Mouse (Mus musculus): ENCODE data around the gene Gna11. TPM values are rescaled to one million over a fixed set of nuclear protein-coding genes. Genes with fewer than 3 reads are reported as not detected.
A peak's percentile ranks its signal among the peaks of the same experiment; 100 is the strongest.

Gna11 gene
- polyA plus RNA-seq, 1 experiment from 2014 or later = 77.1 TPM

GRCm38 (mm10) chr10:81560719-81561459 lies 15.9 kb upstream of the Gna11 start:
- Histone ChIP-seq H3K27me3 (ENCODE audit: control insufficient read depth, insufficient read depth, low read length) (peaks cover 14% of the 10 kb centered on the region), H3K27ac (ENCODE audit: low read depth, low read length) (no peak overlapping the region), H3K9ac (ENCODE audit: low read length) (peak overlapping the region; percentile 96), H3K4me2 (ENCODE audit: low read depth, low read length, severe bottlenecking) (peak overlapping the region; percentile 90), H3K9me3 (ENCODE audit: control insufficient read depth, low read length) (no peaks in the 10 kb centered on the region), H3K36me3 (ENCODE audit: control insufficient read depth, insufficient read depth, low read length) (peaks cover 2% of the 10 kb centered on the region; the same call in 1 of the 2 replicates), H3K4me3 (ENCODE audit: low read depth, low read length) (peak overlapping the region; percentile 73), H3K4me1 (replicated peaks; ENCODE audit: control insufficient read depth, insufficient read depth, low read length) (peaks cover 23% of the 10 kb centered on the region)
- DNase-seq (ENCODE audit: low spot score) = no peak
- WGBS = 32% methylated on average over 16 of the region's 16 CpGs
- ATAC-seq (replicated peaks; ENCODE audit: low FRiP score) = no peak

GRCm38 (mm10) chr10:81559627-81560539 lies 14.9 kb upstream of the Gna11 start:
- H3K4me1 ChIP-seq (replicated peaks; ENCODE audit: control insufficient read depth, insufficient read depth, low read length) = peaks cover 22% of the 10 kb centered on the region
- peak overlapping the region; percentile 90 for H3K4me2 ChIP-seq (ENCODE audit: low read depth, low read length, severe bottlenecking)
- H3K9me3 ChIP-seq (ENCODE audit: control insufficient read depth, low read length) = no peaks in the 10 kb centered on the region
- peak overlapping the region; percentile 96 for H3K9ac ChIP-seq (ENCODE audit: low read length)
- H3K36me3 ChIP-seq (ENCODE audit: control insufficient read depth, insufficient read depth, low read length) = no peaks in the 10 kb centered on the region; the same call in 1 of the 2 replicates
- ATAC-seq (replicated peaks; ENCODE audit: low FRiP score) = peak; percentile 32
- 1% methylated on average over 28 of the region's 36 CpGs for WGBS
- H3K27me3 ChIP-seq (ENCODE audit: control insufficient read depth, insufficient read depth, low read length) = peaks cover 5% of the 10 kb centered on the region
- H3K27ac ChIP-seq (ENCODE audit: low read depth, low read length) = peak overlapping the region; percentile 80
- DNase-seq (ENCODE audit: low spot score) = peak; percentile 68
- H3K4me3 ChIP-seq (ENCODE audit: low read depth, low read length) = peak overlapping the region; percentile 73

GRCm38 (mm10) chr10:81559163-81559626 lies 14.2 kb upstream of the Gna11 start, which contains the start of gene Aes:
Gene Aes (plus strand): TSS chr10:81559488.
- Histone ChIP-seq H3K27me3 (ENCODE audit: control insufficient read depth, insufficient read depth, low read length) (0 out of 2 replicates have a peak, but pooled peaks cover 2% of the 10 kb centered on the region), H3K4me2 (ENCODE audit: low read depth, low read length, severe bottlenecking) (peak within 1 kb of the TSS; percentile 90), H3K9me3 (ENCODE audit: control insufficient read depth, low read length) (no peaks in the 10 kb centered on the region), H3K36me3 (ENCODE audit: control insufficient read depth, insufficient read depth, low read length) (no peaks in the 10 kb centered on the region), H3K4me3 (ENCODE audit: low read depth, low read length) (peak within 1 kb of the TSS; percentile 73), H3K27ac (ENCODE audit: low read depth, low read length) (peak within 1 kb of the TSS; percentile 80), H3K9ac (ENCODE audit: low read length) (peak within 1 kb of the TSS; percentile 96), H3K4me1 (replicated peaks; ENCODE audit: control insufficient read depth, insufficient read depth, low read length) (peaks cover 17% of the 10 kb centered on the region)
- WGBS = under 1% methylated on average over 22 of the region's 53 CpGs
- ATAC-seq (replicated peaks; ENCODE audit: low FRiP score) (peak; percentile 64), DNase-seq (ENCODE audit: low spot score) (peak; percentile 79)

- Histone ChIP-seq H3K36me3 (ENCODE audit: control insufficient read depth, insufficient read depth, low read length) (no peaks in the 10 kb centered on the region), H3K4me2 (ENCODE audit: low read depth, low read length, severe bottlenecking) (no peak overlapping the region), H3K9me3 (ENCODE audit: control insufficient read depth, low read length) (no peaks in the 10 kb centered on the region), H3K27me3 (ENCODE audit: control insufficient read depth, insufficient read depth, low read length) (no peaks in the 10 kb centered on the region), H3K9ac (ENCODE audit: low read length) (no peak overlapping the region), H3K4me3 (ENCODE audit: low read depth, low read length) (no peak overlapping the region), H3K27ac (ENCODE audit: low read depth, low read length) (no peak overlapping the region), H3K4me1 (replicated peaks; ENCODE audit: control insufficient read depth, insufficient read depth, low read length) (peaks cover 10% of the 10 kb centered on the region)
- DNase-seq (ENCODE audit: low spot score) = no peak
- 56% methylated on average over 1 of the region's 1 CpGs for WGBS
- ATAC-seq (replicated peaks; ENCODE audit: low FRiP score) = no peak
Measured at GRCm38 (mm10) chr10:81557491-81557890, 12.5 kb upstream of the Gna11 start.

GRCm38 (mm10) chr10:81556282-81556681 lies 11.3 kb upstream of the Gna11 start:
- H3K27me3 ChIP-seq (ENCODE audit: control insufficient read depth, insufficient read depth, low read length) = no peaks in the 10 kb centered on the region
- no peaks in the 10 kb centered on the region for H3K9me3 ChIP-seq (ENCODE audit: control insufficient read depth, low read length)
- H3K4me2 ChIP-seq (ENCODE audit: low read depth, low read length, severe bottlenecking) = no peak overlapping the region
- H3K9ac ChIP-seq (ENCODE audit: low read length) = no peak overlapping the region
- ATAC-seq (replicated peaks; ENCODE audit: low FRiP score) (no peak), DNase-seq (ENCODE audit: low spot score) (no peak)
- no peak overlapping the region for H3K27ac ChIP-seq (ENCODE audit: low read depth, low read length)
- peaks cover 6% of the 10 kb centered on the region for H3K4me1 ChIP-seq (replicated peaks; ENCODE audit: control insufficient read depth, insufficient read depth, low read length)
- no peaks in the 10 kb centered on the region for H3K36me3 ChIP-seq (ENCODE audit: control insufficient read depth, insufficient read depth, low read length)
- 78% methylated on average over 3 of the region's 3 CpGs for WGBS
- no peak overlapping the region for H3K4me3 ChIP-seq (ENCODE audit: low read depth, low read length)

- H3K4me2 ChIP-seq (ENCODE audit: low read depth, low read length, severe bottlenecking) = no peak overlapping the region
- H3K9ac ChIP-seq (ENCODE audit: low read length) = no peak overlapping the region
- no peak overlapping the region for H3K27ac ChIP-seq (ENCODE audit: low read depth, low read length)
- H3K4me3 ChIP-seq (ENCODE audit: low read depth, low read length) = no peak overlapping the region
- DNase-seq (ENCODE audit: low spot score) (no peak), ATAC-seq (replicated peaks; ENCODE audit: low FRiP score) (no peak)
- H3K36me3 ChIP-seq (ENCODE audit: control insufficient read depth, insufficient read depth, low read length) = no peaks in the 10 kb centered on the region
- no peaks in the 10 kb centered on the region for H3K9me3 ChIP-seq (ENCODE audit: control insufficient read depth, low read length)
- 85% methylated on average over 6 of the region's 6 CpGs for WGBS
- no peaks in the 10 kb centered on the region for H3K4me1 ChIP-seq (replicated peaks; ENCODE audit: control insufficient read depth, insufficient read depth, low read length)
- no peaks in the 10 kb centered on the region; the same call in 1 of the 2 replicates for H3K27me3 ChIP-seq (ENCODE audit: control insufficient read depth, insufficient read depth, low read length)
Measured at GRCm38 (mm10) chr10:81553807-81554755, 9.1 kb upstream of the Gna11 start.

- no peaks in the 10 kb centered on the region for H3K4me1 ChIP-seq (replicated peaks; ENCODE audit: control insufficient read depth, insufficient read depth, low read length)
- no peak overlapping the region for H3K4me2 ChIP-seq (ENCODE audit: low read depth, low read length, severe bottlenecking)
- H3K36me3 ChIP-seq (ENCODE audit: control insufficient read depth, insufficient read depth, low read length) = no peaks in the 10 kb centered on the region
- ATAC-seq (replicated peaks; ENCODE audit: low FRiP score) = no peak
- 82% methylated on average over 5 of the region's 5 CpGs for WGBS
- no peak for DNase-seq (ENCODE audit: low spot score)
- no peak overlapping the region for H3K9ac ChIP-seq (ENCODE audit: low read length)
- H3K27ac ChIP-seq (ENCODE audit: low read depth, low read length) = no peak overlapping the region
- H3K9me3 ChIP-seq (ENCODE audit: control insufficient read depth, low read length) = no peaks in the 10 kb centered on the region
- no peaks in the 10 kb centered on the region; the same call in 1 of the 2 replicates for H3K27me3 ChIP-seq (ENCODE audit: control insufficient read depth, insufficient read depth, low read length)
- H3K4me3 ChIP-seq (ENCODE audit: low read depth, low read length) = no peak overlapping the region
Measured at GRCm38 (mm10) chr10:81553232-81553631, 8.2 kb upstream of the Gna11 start.

Measured in forebrain, embryonic 11.5 days (tissue).